Mouse (Mus musculus) thymus, postnatal 10 days (tissue): Measurements from ENCODE around the gene Ibsp.
A peak's percentile ranks its signal among the peaks of the same experiment; 100 is the strongest.

Experiments
- DNase-seq, 2 experiments: peaks; one replicate each; pipeline ENCODE4 v3.0.0; 2021; ENCODE audit warnings: low spot score in 2 of 2

Gene Ibsp

DNA sequence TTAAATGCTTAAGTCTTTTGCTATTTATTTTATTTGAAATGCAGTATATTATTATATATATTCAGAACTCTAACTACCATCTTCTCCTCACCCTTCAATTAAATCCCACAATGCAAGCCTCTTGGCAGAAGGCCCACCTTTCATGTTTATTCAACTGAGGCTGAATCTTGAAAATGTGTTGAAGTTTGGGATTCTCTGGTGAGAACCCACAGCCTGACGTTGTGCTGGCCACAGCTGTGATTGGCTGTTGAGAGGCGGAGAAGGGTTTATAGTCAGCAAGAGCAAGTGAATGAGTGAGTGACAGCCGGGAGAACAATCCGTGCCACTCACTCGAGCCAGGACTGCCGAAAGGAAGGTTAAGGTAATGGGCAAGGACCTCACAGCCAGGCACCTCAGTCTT, at the start of gene Ibsp:
Ibsp (plus strand) TSS at position 178 of the 400 bp plus-strand sequence.
- no peak for DNase-seq

DNA sequence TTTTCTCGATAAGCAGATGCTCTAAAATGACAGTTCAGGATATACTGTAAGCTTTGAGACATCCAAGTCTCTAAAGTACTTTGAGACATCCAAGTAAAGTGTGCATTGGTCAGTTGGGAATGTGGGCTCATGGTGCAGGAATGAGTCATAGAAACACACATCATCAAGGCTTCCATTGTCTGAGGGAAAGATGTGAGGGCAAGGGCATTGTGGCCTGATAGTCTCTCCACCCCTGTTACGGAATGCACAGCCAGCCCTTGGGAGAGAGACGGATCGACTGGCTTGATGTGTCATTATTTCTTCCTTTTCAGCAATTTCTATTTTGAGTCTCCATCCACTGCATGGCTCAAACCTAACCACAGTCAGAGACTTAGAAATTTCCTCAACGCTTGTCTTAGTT, 47.2 kb upstream of the Ibsp start:
- no peak for DNase-seq

DNA sequence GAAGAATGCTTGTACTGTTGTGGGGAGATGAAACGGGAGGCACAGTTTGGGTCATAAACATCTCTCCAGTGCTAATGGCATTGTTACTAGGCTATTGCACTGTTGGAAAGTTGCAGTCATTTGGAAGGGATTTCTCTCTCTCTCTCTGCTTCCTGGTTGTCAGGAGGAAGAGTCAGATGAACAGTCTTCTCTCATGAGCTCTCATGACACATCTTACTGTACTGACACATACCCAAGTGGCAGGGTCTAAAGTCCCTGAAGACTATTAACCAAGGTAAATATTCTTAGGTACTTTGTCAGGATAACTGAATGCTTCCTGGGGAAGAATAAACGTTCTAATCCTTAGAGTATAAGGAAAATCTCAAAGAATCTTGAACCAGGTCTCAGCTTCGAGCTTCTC, 42.4 kb upstream of the Ibsp start:
- no peak for DNase-seq

DNA sequence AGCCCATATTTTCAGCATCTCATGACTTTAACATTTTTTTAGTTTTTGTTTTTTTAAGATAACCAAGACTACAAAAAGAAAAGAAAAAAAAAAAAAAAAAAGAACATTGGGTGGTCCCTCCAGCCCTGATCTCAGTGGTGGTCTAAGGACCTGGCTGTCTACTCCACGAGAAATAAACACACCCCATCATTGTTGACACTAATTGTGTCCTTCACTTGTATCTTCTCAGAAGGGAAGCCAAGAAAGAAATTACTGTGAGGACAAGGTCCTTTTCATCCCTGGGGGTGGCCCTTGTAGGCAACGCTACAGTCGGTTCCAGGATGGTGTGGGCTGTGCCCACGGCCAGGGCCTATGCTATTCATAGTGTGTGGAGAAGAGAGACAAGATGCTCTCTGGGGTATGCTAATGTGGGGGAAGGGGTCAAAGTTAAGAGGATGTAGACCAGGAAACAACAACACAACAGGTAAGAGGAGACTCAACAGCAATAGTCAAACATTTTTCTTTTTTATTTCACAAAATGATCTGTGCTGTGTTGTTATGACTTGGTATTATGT, 37.0 kb upstream of the Ibsp start:
- no peak for DNase-seq

DNA sequence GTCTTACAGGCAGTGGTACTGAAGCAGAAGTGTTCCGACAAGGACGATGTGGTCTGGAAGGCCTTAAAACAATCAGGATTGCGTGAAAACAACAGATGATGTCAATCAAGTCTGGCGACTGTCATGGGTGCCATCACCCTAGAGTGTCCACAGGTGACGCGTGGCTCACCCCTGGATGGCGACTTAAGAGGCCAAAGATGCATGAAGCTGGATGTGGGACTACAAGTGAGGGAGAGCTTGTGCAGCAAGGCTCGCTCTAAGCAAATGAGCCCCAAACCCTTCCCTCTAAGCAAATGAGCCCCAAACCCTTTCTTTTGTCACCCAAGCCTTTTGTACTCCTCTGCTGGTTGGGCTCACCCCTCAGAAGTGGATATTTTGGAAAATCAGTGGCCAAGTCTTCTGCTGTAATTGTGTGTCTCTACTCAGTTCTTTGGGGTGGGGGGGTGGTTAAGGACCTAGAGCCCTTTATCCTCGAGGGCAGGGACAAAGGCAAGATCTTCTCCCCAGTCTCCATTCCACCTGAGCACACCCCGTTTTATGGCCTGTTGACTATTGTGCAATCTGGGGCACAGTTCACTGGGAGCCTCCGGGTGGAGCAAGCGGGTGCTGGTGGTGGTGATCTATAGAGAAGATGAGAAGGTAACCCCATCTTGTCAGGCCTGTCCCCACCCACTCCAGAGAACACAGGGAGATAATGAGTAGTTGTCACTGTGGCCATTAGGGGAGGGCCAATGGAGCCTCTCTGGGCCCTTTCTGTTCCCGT, 35.8 kb upstream of the Ibsp start:
- DNase-seq, result no peak

DNA sequence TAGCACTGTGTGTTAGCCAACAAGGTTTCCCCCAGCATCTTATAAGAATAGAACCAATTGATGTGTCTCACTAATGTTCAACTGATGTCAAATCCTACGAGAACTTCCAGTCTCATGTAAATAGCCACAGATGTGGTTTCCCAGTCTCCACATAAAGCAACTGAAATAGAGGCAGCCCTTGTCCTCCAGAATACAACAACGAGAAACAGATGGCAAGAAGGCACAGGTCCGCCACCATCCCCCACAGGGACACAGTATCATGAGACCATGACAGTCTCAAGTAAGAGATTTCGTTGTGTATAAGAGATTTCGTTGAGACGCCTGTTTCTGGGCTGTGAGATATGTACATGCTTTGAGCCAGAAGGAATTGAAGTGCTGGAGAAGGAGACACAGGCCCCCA, 4.8 kb upstream of the Ibsp start:
- no peak for DNase-seq

DNA sequence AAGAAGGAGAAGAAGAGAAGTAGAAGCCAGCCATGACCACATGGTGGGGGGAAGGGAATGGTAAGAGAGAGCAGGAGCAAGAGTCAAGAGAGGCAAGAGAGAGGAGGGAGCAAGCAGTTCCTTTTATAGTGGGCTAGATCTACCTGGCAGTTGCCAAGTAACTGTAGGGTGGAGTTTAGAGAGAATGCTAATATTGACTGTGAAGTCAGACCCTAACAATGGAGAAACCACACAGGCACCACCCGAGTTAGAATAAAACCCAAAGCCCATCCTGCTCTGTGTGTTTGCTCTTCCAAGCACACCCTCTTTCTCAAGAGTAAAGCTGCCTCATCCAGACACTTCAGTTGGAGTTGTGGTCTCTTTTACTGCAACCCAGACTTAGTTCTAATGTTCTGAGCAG, 15.1 kb downstream of the Ibsp start:
- no peak for DNase-seq

DNA sequence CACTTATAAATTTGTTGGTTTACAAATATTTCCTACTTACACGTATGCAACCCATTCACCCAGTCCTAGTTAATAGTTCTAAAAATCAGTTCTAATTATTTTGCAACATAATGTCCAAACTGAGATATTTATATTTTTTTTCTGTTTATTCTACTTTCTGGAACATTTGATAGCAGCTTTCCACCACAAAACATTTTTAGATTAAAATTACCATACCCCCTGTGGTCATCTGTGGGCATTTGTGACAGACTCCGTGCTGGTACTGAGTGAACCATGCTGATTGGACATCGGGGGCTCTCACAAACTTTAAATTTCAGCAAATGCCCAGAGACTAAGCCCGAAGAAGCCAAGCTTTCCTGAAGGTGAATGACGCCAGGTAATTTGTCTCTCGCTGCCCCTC, 26.1 kb downstream of the Ibsp start, which contains the start of gene Mepe:
Mepe (plus strand) TSS at position 301 of the 400 bp plus-strand sequence.
- DNase-seq, result no peak

DNA sequence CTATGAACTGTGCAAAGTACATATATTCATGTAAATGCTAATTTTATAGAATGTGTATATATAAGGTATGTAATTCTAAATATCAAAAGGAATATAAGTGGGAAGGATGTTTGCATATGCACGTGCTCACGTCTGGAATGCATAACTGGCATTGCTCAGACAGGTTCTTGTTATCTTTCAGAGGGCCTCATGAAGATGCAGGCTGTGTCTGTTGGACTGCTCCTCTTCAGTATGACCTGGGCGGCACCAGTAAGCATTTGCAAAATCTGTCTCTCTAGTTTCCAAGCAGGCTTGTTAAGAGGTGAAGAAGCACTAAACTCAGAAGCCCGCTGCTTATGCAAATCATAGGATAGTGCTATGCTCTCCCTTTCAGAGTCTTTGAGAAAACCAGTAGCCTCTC, 27.9 kb downstream of the Ibsp start:
- DNase-seq, result no peak

DNA sequence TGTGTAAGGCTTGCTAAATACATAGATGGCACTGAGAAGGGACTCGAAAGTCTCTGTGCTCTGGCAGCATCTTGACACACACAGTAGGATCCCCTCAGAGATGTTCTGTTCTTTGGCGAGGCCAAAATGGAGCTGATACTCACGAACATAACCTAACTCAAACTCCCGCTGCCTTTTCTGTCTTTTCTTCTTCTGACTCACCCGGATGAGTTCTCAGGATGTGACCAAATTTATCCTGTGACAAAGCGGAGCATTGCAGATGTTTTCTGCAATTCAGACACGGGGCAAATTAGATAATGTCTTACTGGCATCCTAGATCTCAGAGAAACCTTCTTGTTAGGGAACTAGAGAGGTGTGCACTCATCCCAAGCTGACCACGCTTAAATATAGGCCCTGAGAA, 28.4 kb downstream of the Ibsp start:
- DNase-seq, result no peak

DNA sequence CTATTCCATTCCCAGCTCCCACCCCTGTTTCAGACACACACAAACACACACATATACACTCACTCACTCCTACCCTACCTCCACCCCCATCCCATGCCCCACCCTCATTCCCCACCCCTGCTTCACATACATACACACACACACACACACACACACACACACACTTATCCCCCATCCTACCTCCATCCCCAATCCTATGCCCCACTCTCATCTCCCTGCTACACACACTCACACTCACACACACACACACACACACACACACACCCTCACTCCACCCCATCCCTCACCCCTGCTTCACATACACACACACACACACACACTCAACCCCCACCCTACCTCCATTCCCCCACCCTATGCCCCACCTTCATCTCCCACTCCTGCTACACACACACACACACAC, 28.9 kb downstream of the Ibsp start:
- no peak for DNase-seq

DNA sequence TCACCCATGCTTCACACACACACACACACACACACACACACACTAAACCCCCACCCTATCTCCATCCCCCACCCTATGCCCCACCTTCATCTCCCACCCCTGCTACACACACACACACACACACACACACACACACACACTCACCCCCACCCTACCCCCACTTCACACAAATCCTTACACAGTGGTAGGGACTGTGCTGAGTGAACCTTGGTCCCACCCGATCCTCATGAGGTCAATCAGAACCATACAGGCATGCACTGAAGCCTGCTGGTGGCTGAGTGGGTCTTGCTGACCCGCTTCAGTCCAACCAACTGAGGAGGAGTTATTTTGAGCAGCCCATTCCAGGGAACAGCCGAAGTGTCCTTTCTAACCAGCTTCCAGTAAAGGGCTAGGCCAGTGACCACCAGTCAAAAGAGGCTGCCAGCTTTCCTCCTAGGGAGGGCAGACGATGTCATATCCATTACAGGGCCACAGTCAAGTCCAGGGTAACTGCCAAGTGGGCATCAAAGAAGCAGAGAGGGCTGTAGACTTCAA, 29.4 kb downstream of the Ibsp start:
- no peak for DNase-seq

DNA sequence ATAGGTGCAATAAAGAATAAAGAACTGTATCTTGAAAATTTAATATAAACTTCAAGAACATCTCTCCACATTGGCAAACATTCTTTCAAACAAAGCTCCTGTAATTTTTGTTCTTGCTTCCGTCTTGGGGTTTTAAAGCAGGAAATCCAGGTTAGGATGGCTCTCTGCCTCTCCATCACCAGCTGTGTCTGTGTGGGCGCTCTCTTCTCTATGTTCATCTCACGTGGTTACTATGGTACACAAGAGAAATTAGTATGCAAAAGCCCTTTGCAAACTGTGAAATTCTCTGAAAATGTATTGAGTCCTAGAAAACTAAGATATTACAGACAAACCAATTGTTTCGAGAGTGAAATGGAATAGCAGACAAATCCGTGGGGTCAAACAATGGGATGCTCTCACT, 30.4 kb downstream of the Ibsp start:
- no peak for DNase-seq

DNA sequence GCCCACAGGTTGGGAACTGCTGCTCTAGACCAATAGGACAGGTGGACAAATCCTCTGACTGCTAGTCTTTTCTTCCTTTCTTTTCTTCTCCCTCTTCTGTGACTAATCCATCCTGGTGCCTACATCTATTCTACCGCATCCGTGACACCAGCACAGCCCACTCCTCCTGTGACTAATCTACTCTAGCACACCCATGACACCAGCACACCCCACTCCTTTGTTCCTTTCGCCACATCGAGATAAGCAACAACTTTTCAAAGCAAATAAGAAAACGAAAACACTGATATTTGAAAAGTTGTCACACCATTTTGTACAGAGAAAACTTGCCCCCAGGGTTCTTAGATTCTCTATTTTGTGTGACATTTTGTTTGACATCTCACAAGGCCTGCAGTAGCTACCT, 31.1 kb downstream of the Ibsp start:
- no peak for DNase-seq

DNA sequence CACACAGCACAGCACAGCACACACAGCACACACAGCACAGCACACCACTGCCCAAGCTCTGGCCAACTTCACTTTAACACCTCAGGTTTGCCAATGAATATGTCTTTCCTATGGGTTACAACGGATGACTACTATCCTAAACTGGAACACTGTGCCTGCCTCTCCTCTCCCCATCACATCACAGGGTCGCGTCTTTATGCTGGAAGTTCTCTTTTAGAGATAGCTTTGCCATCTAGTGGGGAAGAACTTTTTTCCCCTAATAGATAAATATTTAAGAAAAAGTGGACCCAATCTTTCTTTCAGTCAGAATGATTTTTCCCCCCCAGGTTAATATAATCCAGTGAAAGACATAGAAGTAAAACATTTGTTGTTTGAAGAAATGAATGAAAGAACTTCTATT, 33.3 kb downstream of the Ibsp start:
- DNase-seq, result no peak

DNA sequence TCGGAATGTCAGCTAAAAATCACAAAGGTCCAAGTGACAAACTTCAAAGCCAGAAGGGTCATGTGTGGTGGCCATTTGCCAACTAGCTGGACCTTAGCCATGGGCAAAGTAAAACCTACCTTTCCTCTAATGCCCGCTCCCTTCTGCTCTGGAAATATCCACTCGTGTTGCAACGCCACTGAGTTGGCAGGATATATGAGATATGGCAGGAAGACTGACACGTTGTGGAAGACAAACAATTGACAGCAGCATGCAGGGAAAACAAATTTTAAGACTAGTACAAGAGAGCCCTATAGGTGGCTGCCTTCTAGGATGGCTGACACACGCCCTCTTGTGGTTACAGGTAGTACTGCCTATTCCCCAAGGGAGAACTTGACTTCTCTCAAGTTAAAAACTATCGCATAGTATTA, 34.3 kb downstream of the Ibsp start:
- peak in 1 of 2 experiments; percentile 11 for DNase-seq

DNA sequence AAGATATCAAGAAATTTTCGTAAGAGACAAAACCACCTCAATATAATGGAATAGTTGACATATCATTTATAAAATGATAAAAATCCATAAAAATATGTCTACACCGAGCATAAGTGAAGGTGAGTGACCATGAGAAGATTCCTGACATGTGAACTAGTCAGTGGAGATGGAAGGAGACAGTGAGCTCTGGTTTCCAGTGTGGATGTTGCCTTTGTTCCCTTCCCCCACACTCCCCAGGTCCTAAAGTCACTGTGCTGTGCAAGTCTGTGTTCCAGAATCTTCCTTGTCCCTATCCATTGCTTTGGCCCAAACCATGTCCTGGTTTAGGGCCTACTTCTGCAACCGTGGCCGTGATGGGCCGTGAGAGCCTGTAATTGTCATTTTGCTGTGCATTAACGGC, 34.7 kb downstream of the Ibsp start:
- DNase-seq, result no peak

DNA sequence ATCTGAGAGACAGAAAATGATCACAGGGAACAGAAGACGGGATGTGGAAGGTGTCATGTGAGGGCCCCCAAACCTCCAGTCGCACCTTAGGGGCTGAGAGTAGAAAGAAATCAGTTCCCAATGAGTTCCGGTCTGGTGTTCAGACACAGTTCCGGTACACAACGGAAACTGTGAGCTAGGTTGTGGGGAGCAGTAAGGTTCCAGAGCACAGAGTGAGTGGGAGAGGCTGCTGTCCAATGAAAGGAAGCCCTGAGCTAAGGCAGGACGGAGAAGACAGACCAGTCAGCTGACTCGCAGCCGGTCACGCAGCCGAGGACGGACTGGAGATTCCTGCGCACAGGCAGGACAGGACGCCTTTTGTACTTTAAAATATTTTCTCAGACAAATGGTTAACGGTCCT, 35.5 kb downstream of the Ibsp start:
- no peak for DNase-seq

DNA sequence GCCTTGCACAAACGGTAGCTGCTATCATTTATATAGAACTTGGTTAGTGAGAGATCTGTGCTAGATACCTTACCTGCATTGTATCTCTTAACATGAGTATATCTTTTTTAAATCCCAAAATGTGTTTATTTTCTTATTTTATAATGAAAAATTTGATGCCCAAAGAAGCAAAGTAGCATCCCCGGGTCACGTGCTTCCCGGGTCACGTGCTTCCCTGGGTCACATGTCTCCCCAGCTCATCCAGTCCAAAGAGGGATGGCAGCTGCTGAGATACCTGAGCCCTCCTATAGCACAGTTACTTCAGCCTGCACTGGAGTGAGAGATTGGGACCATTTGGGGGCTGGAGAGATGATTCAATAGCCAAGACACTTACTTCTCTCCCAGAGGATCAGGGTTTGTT, 37.0 kb downstream of the Ibsp start:
- DNase-seq, result no peak

DNA sequence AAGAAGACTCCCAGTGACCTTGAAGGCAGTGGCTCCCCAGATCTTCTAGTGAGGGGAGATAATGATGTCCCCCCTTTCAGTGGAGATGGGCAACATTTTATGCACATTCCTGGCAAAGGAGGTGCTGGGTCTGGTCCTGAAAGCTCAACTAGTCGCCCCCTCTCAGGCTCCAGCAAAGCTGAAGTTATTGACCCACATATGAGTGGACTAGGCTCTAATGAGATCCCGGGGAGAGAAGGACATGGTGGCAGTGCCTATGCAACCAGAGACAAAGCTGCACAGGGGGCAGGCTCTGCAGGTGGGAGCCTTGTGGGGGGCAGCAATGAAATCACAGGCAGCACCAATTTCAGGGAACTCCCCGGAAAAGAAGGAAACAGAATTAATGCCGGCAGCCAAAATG, 38.5 kb downstream of the Ibsp start:
- no peak for DNase-seq

DNA sequence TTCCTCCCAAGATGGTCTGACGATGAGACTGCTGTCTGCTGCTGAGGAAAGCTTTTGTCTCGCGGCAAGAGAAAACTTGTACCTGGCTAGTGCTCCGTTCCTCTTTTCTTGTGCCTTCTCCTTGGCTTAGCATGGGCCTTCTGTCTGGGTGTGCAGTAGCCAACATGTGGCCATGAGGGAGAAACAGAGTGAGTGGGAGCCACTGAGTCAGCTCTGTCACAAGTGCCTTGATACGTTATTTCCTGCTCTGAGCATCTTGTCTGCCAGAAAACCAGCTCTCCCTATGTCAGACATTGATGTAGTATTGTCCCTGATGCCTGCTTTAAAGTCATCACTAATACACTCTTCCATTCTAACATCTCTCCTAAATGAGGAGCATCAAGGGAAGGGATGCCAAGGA, 40.0 kb downstream of the Ibsp start:
- DNase-seq, result no peak

DNA sequence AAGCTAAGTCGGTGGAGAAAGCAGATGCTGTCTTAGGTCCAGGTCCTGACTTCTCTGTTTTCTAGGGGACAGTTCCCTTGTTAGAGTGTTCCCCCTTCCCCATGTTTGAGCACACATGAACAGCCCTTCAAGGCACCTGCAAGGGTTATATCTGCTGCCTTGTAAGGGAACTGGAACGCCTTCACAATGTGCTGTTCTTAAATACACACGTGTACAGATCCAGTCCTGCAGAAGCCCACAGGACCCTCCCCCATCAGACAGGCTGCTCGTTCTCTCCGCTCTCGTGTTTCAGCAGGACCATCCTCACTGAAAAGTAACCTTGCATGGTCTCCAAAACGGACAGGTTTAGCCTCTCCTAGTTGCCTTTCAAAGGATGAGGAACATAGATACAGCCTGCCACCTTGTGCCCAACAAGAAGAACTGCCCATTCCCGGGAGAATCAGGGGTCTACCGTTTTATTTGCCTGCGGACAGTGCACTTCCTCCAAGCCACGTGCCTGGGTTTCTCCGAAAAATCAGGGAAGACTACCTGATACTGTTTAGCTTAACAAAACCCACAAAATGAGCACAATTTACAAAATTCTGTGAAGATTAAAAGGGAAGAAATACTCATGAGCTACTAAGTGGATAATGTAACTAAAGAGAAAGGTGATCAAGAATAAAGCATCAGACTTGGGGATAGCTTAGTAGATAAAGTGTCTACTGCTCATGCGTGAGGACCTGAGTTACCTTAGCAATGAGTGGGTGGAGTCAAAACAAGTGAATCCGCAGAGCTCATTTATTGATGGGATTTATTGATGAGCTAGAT, 40.9 kb downstream of the Ibsp start:
- DNase-seq, result no peak

DNA sequence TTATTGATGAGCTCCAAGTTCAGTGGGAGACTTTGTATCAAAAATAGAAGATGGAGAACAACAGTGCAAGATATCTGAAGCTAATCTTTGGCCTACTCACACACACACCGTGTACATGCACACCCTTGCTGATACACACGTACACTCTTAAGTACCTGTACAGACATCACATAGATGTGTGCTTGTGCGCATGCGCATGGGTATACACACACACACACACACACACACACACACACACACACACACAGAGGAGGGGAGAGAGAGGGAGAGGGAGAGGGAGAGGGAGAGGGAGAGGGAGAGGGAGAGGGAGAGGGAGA, 41.5 kb downstream of the Ibsp start:
- DNase-seq, result no peak
